Mouse (Mus musculus) hindbrain, embryonic 12.5 days (tissue): Measurements from ENCODE around the gene Prdm16. TPM values are rescaled to one million over a fixed set of nuclear protein-coding genes. Genes with fewer than 3 reads are reported as not detected.

Experiments used
- ATAC-seq: fragments of 200-750 bp; cut with Nextera tagmentation; 2 replicates; pipeline ENCODE4 v1.8.0; 2017; ENCODE audit warnings: moderate TSS enrichment; ENCODE audit not compliant: low FRiP score
- H3K27ac ChIP-seq: fragments of 300-500 bp; sonication (generic); 2 replicates; pipeline ENCODE4 v1.5.1; 2016; ENCODE audit warnings: mild to moderate bottlenecking
- H3K27me3 ChIP-seq: fragments of 300-500 bp; sonication (generic); 2 replicates; pipeline ENCODE4 v1.6.1; 2016; ENCODE audit warnings: mild to moderate bottlenecking
- H3K36me3 ChIP-seq: fragments of 300-500 bp; sonication (generic); 2 replicates; pipeline ENCODE4 v1.6.1; 2016; ENCODE audit warnings: mild to moderate bottlenecking
- H3K4me1 ChIP-seq: fragments of 300-500 bp; sonication (generic); 2 replicates; pipeline ENCODE4 v1.6.1; 2016
- H3K4me2 ChIP-seq: fragments of 300-500 bp; sonication (generic); replicated peaks from 2 replicates; pipeline ENCODE4 v1.6.1; 2016; ENCODE audit warnings: mild to moderate bottlenecking
- H3K4me3 ChIP-seq: fragments of 300-500 bp; sonication (generic); 2 replicates; pipeline ENCODE4 v1.5.1; 2016; ENCODE audit warnings: mild to moderate bottlenecking
- H3K9ac ChIP-seq: fragments of 300-500 bp; sonication (generic); 2 replicates; pipeline ENCODE4 v1.6.1; 2016; ENCODE audit warnings: mild to moderate bottlenecking, moderate library complexity
- H3K9me3 ChIP-seq: fragments of 300-500 bp; sonication (generic); replicated peaks from 2 replicates; pipeline ENCODE4 v1.6.1; 2016; ENCODE audit warnings: mild to moderate bottlenecking
- WGBS: fragments of 180-500 bp; shearing (Covaris S2); methylation state at CpG from one replicate; pipeline ENCODE4 v1.1.7; 2016; 5-methylcytosine and 5-hydroxymethylcytosine counted together
- polyA plus RNA-seq: library from polyadenylated mRNA; unstranded; fragments of >200 nt; fragmentation: Nextera tagmentation; extraction: Ambion mirVana; gene quantifications from 2 replicates; pipeline ENCODE4 v1.2.1, GENCODE M21; 2016

The Prdm16 gene
- polyA plus RNA-seq, 1 experiment from 2014 or later: 26.4 TPM

DNA sequence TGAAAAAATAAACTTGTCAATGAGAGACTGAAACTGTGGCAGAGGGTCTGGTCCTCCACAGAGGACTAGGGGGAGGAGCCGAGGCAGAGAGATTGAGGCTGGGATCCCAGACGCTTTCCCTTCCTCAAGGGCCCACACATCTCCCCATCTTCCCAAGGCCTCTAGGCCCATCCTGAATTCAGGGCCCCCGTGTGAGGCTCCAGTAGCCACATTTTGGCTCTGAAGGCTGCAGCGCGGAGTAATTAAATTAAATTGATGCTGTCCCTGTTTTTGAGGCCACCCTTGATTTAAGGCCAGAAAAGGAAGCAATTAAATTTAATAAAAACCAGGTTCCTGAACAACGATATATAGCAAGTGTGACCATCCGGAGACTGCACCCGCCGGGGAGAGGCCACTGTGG lies 66.8 kb downstream of the Prdm16 start:
- Histone ChIP-seq H3K4me2 (no peak overlapping the region), H3K27ac (peak overlapping the region; percentile 32; the same call in 1 of the 2 replicates), H3K36me3 (no peaks in the 10 kb centered on the region), H3K27me3 (peaks cover 29% of the 10 kb centered on the region), H3K9ac (no peak overlapping the region), H3K4me1 (peaks cover 60% of the 10 kb centered on the region), H3K9me3 (no peaks in the 10 kb centered on the region), H3K4me3 (no peak overlapping the region)
- ATAC-seq: no peak
- whole genome bisulfite sequencing: 66% methylated on average over 9 of the region's 9 CpGs

DNA sequence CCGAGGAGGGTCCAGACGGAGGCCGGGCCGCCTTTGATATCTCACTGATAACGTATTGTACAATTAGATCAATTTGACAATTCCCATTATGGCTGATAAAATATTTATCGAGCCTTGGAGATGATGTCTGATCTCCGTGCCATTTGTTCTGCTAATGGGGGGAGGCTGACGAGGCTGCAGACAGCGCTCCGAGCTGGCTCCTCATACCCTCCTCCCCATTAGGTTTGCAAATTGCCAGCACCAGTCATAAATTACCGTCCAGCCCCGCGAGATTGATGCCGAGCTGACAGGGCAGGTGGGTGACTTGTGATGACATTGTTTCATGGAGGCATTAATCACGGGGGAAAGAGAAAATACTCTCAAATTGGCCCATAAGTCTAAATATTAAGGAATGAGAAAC lies 67.9 kb downstream of the Prdm16 start:
- ATAC-seq: peak; percentile 32; the same call in 1 of the 2 replicates
- H3K27me3 ChIP-seq: peaks cover 28% of the 10 kb centered on the region
- no peaks in the 10 kb centered on the region for H3K36me3 ChIP-seq
- 0 out of 2 replicates have a peak overlapping the region, but pooled peaks have one; percentile 17 for H3K4me2 ChIP-seq
- H3K4me3 ChIP-seq: no peak overlapping the region
- peak overlapping the region; percentile 48; the same call in 1 of the 2 replicates for H3K27ac ChIP-seq
- no peak overlapping the region for H3K9ac ChIP-seq
- peaks cover 51% of the 10 kb centered on the region for H3K4me1 ChIP-seq
- WGBS: 37% methylated on average over 15 of the region's 15 CpGs
- no peaks in the 10 kb centered on the region for H3K9me3 ChIP-seq

- H3K36me3 ChIP-seq: no peaks in the 10 kb centered on the region
- peaks cover 51% of the 10 kb centered on the region for H3K4me1 ChIP-seq
- no peak overlapping the region for H3K4me3 ChIP-seq
- ATAC-seq: no peak
- WGBS: 43% methylated on average over 11 of the region's 11 CpGs
- H3K27me3 ChIP-seq: peaks cover 25% of the 10 kb centered on the region
- no peaks in the 10 kb centered on the region for H3K9me3 ChIP-seq
- no peak overlapping the region for H3K9ac ChIP-seq
- H3K4me2 ChIP-seq: 0 out of 2 replicates have a peak overlapping the region, but pooled peaks have one; percentile 17
- peak overlapping the region; percentile 48 for H3K27ac ChIP-seq
These were observed 68.7 kb downstream of the Prdm16 start for GRCm38 (mm10) chr4:154567942-154568341.

DNA sequence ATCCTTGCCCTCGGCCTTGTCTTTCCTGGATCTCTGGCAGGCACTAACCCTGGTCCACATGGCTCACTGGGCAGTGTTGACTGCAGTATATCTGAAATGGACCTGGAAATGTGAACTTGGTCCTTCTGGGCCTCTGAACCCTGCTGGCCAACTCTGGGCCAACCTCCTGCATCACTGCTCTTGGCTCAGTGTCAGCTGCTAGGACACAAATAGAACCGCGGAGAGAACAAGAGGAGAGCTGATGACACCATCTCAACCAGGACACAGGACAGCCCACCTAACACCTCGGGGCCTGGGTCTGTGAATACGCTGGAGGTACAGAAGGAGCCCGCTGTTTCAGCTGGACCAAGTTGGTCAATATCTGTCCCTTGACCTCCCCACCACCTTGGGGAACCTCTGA lies 73.5 kb downstream of the Prdm16 start:
- Histone ChIP-seq H3K4me1 (peaks cover 22% of the 10 kb centered on the region), H3K36me3 (no peaks in the 10 kb centered on the region), H3K27me3 (peaks cover 47% of the 10 kb centered on the region), H3K4me2 (no peak overlapping the region), H3K9ac (no peak overlapping the region), H3K9me3 (no peaks in the 10 kb centered on the region), H3K4me3 (no peak overlapping the region), H3K27ac (no peak overlapping the region)
- 90% methylated on average over 6 of the region's 6 CpGs for WGBS
- ATAC-seq: no peak

DNA sequence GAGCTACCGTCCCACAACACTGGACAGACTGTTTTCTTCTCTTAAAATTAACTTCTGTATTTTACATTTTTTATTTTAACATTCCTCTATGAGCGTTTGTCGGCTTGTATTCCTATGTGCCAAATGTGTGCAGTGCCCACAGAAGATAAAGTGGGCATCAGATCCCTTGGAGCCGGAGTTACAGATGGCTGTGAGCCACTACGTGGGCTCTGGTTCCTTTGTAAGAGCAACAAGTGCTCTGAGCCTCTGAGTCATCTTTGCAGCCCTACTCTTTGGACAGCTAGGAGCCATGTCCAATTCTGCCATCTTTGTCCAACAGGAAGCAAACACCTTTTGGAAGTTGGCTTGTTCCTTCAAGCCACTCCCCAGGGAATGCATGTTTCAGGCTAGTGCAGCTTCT lies 78.6 kb downstream of the Prdm16 start:
- no peak overlapping the region for H3K9ac ChIP-seq
- WGBS: 95% methylated on average over 5 of the region's 5 CpGs
- H3K27me3 ChIP-seq: peaks cover 48% of the 10 kb centered on the region
- H3K4me1 ChIP-seq: peaks cover 37% of the 10 kb centered on the region
- H3K36me3 ChIP-seq: no peaks in the 10 kb centered on the region
- no peak overlapping the region for H3K4me2 ChIP-seq
- no peak for ATAC-seq
- no peak overlapping the region for H3K27ac ChIP-seq
- no peaks in the 10 kb centered on the region for H3K9me3 ChIP-seq
- H3K4me3 ChIP-seq: no peak overlapping the region

DNA sequence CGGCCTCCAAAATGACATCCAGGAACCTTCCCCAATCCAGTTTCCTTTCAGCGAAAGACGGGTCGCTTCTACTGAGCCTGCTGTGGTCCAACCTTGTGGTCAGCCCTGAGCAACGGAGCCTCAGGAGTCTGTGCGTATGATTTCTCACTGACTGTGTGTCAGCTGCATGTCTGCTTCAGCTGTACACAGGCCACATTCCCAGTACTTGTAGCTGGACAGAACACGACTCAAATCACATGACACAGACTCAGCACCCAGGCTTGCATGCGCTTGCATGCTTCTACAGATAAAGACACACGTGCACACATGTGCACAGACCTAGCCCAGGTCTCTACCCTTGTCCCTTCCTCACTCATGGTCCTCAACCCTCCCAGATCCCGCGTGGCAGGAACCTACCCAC lies 79.5 kb downstream of the Prdm16 start:
- WGBS: 80% methylated on average over 11 of the region's 11 CpGs
- H3K4me3 ChIP-seq: no peak overlapping the region
- H3K27ac ChIP-seq: no peak overlapping the region
- H3K36me3 ChIP-seq: no peaks in the 10 kb centered on the region
- H3K9me3 ChIP-seq: no peaks in the 10 kb centered on the region
- H3K9ac ChIP-seq: no peak overlapping the region
- H3K27me3 ChIP-seq: peaks cover 40% of the 10 kb centered on the region
- ATAC-seq: no peak; the same call in 1 of the 2 replicates
- peaks cover 41% of the 10 kb centered on the region for H3K4me1 ChIP-seq
- no peak overlapping the region for H3K4me2 ChIP-seq

DNA sequence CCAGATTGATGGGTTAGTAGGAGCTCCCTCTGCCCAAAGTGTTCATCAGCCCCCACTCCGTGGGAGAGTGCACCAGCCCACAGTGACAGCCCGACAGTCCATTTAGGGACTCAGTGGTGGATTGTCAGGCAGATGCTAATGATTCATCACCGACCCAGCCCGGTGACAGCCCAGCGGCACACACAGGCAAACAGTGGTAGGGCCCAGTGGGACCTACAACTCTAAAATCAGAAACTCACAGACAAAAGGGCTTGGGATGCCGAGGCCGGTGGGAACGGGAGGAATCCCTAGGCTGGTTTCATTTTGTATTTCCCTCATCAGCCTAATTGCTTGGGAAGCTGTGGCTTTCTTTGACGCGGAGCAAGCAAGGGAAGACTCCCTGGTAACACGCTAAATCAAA lies 80.3 kb downstream of the Prdm16 start:
- Histone ChIP-seq H3K27ac (no peak overlapping the region), H3K4me3 (no peak overlapping the region), H3K9ac (no peak overlapping the region), H3K9me3 (no peaks in the 10 kb centered on the region), H3K27me3 (peaks cover 34% of the 10 kb centered on the region), H3K36me3 (no peaks in the 10 kb centered on the region), H3K4me2 (no peak overlapping the region), H3K4me1 (peaks cover 41% of the 10 kb centered on the region)
- 26% methylated on average over 11 of the region's 11 CpGs for WGBS
- peak; percentile 53 for ATAC-seq

DNA sequence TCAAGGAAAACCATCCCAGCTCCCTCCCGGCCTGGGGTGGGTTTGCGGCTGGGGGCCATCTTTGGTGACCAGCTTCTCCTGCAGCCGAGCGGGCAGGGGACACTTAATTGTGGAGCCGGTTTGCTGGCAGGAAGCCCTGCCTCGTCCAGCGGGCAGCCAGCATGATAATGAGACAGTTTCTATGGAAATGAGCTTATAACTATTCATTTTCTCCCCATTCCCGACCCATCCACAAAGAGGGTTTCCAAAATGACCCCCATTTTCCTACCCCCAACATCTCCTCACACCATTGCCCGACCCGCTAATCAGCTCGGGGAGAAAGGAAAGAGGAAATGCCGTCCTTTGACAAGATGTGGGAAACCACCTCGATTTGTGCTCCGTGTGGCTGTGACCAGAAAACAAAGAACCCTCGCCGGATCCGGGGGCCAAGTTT lies 86.7 kb downstream of the Prdm16 start:
- Histone ChIP-seq H3K27ac (peak overlapping the region; percentile 71), H3K9me3 (no peaks in the 10 kb centered on the region), H3K36me3 (no peaks in the 10 kb centered on the region), H3K27me3 (peaks cover 36% of the 10 kb centered on the region), H3K4me3 (no peak overlapping the region), H3K4me1 (peaks cover 60% of the 10 kb centered on the region), H3K4me2 (peak overlapping the region; percentile 34), H3K9ac (0 out of 2 replicates have a peak overlapping the region, but pooled peaks have one; percentile 2)
- 15% methylated on average over 17 of the region's 17 CpGs for WGBS
- ATAC-seq: peak; percentile 61

DNA sequence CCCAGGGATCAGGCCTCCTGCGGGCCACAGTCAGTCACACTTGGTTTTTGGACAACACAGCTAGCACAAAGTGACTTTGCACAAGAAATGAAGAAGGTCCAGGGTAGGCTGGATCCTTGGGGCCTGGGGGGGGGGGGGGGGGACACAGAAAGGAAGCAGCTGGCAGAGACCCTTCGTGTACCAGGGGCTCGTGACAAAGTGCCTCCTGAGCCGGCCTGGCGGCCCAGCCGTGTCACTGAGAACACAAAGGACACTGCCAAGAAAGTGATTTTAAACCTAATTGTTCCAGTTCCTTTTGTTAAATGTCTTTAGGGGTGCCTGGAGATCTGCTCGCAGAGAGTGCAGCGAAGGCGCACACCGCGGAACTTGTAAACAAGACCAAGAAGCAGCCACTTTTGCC lies 87.2 kb downstream of the Prdm16 start:
- peak overlapping the region; percentile 71 for H3K27ac ChIP-seq
- peak overlapping the region; percentile 34 for H3K4me2 ChIP-seq
- WGBS: 27% methylated on average over 11 of the region's 11 CpGs
- H3K4me1 ChIP-seq: peaks cover 57% of the 10 kb centered on the region
- H3K27me3 ChIP-seq: peaks cover 39% of the 10 kb centered on the region
- H3K4me3 ChIP-seq: no peak overlapping the region
- no peaks in the 10 kb centered on the region for H3K36me3 ChIP-seq
- H3K9me3 ChIP-seq: no peaks in the 10 kb centered on the region
- H3K9ac ChIP-seq: no peak overlapping the region
- peak; percentile 36; the same call in 1 of the 2 replicates for ATAC-seq

DNA sequence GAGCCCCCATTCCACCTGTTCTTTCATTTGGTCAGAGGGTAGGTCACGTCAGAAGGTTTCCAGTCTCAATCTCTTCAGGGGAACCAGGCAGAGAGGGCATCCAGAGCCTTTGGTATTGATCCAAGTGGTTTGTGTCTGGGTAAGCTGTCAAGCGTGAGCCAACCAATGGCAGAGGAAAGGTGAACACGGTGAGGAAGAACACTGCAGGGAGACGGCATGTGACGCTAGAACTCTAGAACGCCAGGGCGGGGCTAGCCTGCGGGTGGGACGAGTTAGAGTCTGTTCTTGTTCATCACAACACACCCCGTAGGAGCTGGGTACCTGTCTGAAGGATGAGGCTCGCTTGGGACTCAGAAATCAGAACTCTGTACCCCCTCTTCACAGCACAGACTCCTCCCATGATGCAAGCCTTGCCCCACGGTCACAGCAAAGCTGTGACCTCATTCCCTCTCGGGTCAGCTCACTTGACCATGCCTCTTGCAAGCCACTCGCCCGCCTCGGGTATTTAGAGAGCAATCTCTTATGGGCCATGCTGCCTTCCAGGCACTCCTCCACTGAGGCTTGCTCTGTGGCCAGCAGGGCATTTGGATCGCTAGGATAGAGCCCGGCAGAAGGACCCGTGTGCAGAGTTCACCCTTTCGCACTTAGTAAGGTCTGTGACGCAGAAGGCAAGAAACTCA lies 89.4 kb downstream of the Prdm16 start:
- no peaks in the 10 kb centered on the region for H3K36me3 ChIP-seq
- H3K9me3 ChIP-seq: no peaks in the 10 kb centered on the region
- no peak overlapping the region for H3K4me3 ChIP-seq
- no peak for ATAC-seq
- no peak overlapping the region for H3K4me2 ChIP-seq
- H3K27ac ChIP-seq: no peak overlapping the region
- H3K27me3 ChIP-seq: peaks cover 45% of the 10 kb centered on the region
- H3K9ac ChIP-seq: no peak overlapping the region
- H3K4me1 ChIP-seq: peaks cover 69% of the 10 kb centered on the region
- 65% methylated on average over 21 of the region's 21 CpGs for WGBS

GRCm38 (mm10) chr4:154545296-154545695 lies 91.4 kb downstream of the Prdm16 start:
- no peak for ATAC-seq
- no peak overlapping the region for H3K4me3 ChIP-seq
- peaks cover 80% of the 10 kb centered on the region for H3K4me1 ChIP-seq
- H3K27me3 ChIP-seq: peaks cover 39% of the 10 kb centered on the region
- no peak overlapping the region for H3K9ac ChIP-seq
- H3K36me3 ChIP-seq: no peaks in the 10 kb centered on the region
- no peak overlapping the region for H3K4me2 ChIP-seq
- H3K9me3 ChIP-seq: no peaks in the 10 kb centered on the region
- 71% methylated on average over 9 of the region's 9 CpGs for WGBS
- H3K27ac ChIP-seq: no peak overlapping the region

DNA sequence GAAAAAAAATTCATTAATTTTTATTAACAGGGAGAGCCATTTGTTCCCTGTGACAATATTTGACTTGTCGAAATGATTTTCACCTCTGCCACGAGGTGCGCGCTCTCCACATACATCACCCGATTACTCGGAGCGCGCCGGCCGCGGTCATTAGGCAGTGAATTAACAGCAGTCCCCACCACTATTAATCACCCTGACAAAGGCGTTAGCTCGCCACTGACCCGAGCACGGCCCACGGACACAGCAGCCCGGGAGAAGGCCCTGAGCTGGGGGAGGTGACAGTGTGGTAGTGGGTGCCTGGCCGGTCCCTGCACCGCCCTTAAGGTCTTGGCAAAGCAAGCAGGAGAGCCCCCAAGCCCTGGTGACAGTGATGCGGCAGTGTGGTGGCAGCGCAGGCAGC lies 92.8 kb downstream of the Prdm16 start:
- 19% methylated on average over 21 of the region's 21 CpGs for WGBS
- Histone ChIP-seq H3K4me2 (peak overlapping the region; percentile 17), H3K9me3 (no peaks in the 10 kb centered on the region), H3K27ac (0 out of 2 replicates have a peak overlapping the region, but pooled peaks have one; percentile 36), H3K4me1 (peaks cover 76% of the 10 kb centered on the region), H3K4me3 (no peak overlapping the region), H3K9ac (no peak overlapping the region), H3K36me3 (no peaks in the 10 kb centered on the region), H3K27me3 (peaks cover 41% of the 10 kb centered on the region)
- no peak for ATAC-seq

- 0 out of 2 replicates have a peak overlapping the region, but pooled peaks have one; percentile 17 for H3K4me2 ChIP-seq
- H3K36me3 ChIP-seq: no peaks in the 10 kb centered on the region
- H3K4me3 ChIP-seq: no peak overlapping the region
- WGBS: 49% methylated on average over 4 of the region's 4 CpGs
- H3K9me3 ChIP-seq: no peaks in the 10 kb centered on the region
- peaks cover 70% of the 10 kb centered on the region for H3K4me1 ChIP-seq
- H3K27ac ChIP-seq: peak overlapping the region; percentile 36; the same call in 1 of the 2 replicates
- no peak for ATAC-seq
- H3K9ac ChIP-seq: 0 out of 2 replicates have a peak overlapping the region, but pooled peaks have one; percentile 15
- peaks cover 41% of the 10 kb centered on the region for H3K27me3 ChIP-seq
These were observed 93.5 kb downstream of the Prdm16 start for GRCm38 (mm10) chr4:154543128-154543527.
